Mouse (Mus musculus): ENCODE measurements around the gene F830045P16Rik.

F830045P16Rik gene

GRCm38 (mm10) chr2:129536377-129536776, at the start of gene F830045P16Rik:
TSS of gene F830045P16Rik (minus strand) at chr2:129536602.
- DNase-seq (ENCODE audit: low spot score), result no peak

- DNase-seq (ENCODE audit: low spot score), result no peak
These were observed 49.6 kb upstream of the F830045P16Rik start for GRCm38 (mm10) chr2:129585904-129586514.

GRCm38 (mm10) chr2:129584905-129585304, 48.5 kb upstream of the F830045P16Rik start:
- no peak for DNase-seq (ENCODE audit: low spot score)

- DNase-seq (ENCODE audit: low spot score), result no peak
These were observed 45.9 kb upstream of the F830045P16Rik start for GRCm38 (mm10) chr2:129582261-129582660.

GRCm38 (mm10) chr2:129581826-129582225, 45.4 kb upstream of the F830045P16Rik start:
- no peak for DNase-seq (ENCODE audit: low spot score)

DNA sequence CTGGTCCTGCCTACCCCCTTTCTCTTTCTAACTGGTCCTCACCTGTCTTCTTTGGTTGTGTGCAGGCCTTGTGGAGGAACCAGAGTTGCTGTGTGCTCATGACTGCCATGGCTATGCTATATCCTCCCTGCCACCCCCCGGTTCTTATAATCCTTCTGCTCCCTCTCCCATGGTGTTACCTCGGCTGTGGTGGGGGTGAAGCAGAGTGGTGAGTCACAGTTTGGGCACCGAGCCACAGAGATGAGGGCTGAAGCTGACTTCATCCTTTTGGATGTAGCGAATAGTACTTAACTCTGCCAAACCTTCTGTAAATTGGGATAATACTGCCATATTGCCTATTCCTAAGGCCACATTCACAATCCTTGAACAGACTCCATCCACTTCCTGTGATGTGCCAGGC, 44.3 kb upstream of the F830045P16Rik start:
- no peak for DNase-seq (ENCODE audit: low spot score)

GRCm38 (mm10) chr2:129576611-129577447, 40.4 kb upstream of the F830045P16Rik start:
- DNase-seq (ENCODE audit: low spot score), result no peak

DNA sequence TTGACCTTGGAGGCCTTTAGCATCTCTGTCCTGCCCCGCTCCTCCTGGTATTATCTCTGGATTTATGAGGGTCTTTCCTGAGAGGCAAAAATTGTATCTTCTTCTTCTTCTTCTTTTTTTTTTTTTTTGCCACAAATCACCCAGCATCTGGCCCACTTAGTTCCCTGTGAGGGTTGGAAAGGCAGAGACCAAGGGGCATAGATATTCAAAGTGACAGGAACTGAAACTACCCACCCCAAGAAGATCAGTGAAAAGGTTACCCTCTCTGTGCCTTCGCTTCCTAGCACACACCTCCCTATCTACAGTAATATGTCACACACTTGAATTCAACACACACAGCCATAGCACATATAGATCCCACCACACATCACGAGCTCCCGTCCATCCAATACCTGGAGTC, 38.7 kb upstream of the F830045P16Rik start:
- no peak for DNase-seq (ENCODE audit: low spot score)

- DNase-seq (ENCODE audit: low spot score), result peak; percentile 81
These were observed 38.1 kb upstream of the F830045P16Rik start for GRCm38 (mm10) chr2:129574395-129575046.

DNA sequence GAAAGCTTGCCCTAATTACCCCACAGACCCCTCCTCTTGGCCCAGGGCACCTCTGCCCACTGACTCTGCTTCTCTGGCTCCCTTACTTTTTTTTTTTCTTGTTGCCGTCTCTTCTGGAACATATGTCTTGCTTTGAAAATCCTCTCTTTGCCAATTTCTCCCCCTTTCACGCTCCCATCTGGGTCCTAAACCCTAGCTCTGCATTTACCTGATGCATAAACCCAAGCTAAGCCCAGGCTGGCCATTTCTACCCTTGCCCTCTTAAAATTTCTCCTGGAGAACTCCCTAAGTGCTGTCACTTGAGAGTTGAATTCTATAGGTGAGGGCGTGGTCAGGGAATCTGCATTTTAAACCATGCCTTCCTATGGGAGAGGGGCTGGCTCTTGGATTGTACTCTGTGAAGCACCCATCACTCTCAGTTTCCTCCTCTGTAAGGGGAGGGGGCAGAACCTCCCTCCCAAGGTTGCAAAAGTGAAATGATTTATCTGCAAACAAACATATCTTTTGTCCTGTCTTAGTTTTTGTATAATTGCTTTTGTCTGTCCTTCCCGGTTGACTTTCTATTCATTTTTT, 37.4 kb upstream of the F830045P16Rik start:
- DNase-seq (ENCODE audit: low spot score), result no peak

DNA sequence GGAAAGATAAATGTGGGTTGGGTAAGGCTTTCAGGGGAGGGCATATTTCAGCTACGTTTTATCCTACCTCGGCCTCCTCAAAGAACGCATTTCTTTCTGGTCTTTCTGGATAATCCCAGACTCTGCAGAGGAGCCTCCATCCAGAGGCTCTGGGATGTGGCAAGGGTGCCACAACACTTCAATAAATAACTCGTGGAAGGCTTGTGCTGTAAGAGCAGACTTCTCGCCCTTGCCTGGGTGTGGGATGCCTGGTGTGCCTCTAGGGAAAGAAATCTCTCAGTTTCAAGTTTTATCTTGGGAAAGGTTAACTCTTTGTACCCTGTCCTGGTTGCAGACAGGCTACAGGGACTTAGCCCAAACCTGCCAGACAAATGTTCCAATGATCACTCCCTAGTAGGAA, 33.2 kb upstream of the F830045P16Rik start:
- DNase-seq (ENCODE audit: low spot score), result no peak

GRCm38 (mm10) chr2:129569120-129569519, 32.7 kb upstream of the F830045P16Rik start:
- DNase-seq (ENCODE audit: low spot score), result no peak

DNA sequence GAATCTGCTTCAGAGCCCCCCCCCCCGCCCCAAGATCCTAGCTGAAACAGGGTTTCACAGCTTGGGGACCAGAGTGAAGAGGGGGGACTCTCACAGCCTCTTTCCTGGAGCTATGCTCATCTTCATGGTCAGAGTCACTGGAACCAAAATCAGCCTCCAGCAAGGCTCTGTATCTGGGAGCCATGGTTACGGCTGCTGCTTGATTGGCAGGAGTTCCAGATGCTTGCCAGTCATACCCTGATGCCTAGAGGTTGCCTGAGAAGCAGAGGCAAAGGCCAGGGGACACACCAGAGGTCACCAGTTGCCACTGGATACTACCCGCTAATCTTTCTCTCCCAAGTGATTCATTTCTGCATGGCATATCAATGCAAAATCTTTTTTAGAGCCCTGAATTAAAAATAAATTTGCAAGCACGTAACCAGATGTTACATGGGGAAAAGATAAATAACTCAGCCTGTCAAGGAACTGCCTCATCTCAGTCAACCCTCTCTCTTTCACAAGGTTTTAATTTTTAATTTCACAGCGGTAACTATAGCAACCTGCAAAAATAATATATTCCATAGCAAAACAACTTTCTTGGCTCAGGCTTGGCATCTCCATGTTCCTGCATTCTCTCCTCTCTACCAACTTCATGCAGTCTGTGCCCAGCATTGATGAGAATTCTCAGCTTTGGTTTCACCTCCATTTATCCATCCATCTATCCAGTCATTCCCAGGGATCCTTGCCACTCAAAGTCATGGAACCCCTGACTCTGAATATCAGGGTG, 27.7 kb upstream of the F830045P16Rik start:
- no peak for DNase-seq (ENCODE audit: low spot score)

DNA sequence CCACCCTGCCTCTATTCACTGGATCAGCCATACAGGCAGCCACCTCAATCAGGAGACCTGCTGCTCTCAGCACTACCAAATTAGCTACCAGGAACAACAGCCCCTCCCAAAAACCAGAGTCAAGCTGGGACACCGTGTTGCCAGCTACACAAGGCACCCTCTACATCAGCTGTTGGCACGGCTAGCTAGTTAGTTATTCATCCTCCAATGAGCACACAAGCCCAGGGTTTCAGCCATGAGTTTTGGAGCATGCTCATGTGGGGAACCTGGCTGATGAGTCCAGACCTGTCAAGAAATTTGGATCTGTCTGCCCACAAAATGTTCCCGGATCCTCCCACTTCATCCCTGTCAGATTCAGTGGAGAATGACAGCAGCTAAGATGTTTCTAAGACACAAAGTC, 25.4 kb upstream of the F830045P16Rik start:
- no peak for DNase-seq (ENCODE audit: low spot score)

DNA sequence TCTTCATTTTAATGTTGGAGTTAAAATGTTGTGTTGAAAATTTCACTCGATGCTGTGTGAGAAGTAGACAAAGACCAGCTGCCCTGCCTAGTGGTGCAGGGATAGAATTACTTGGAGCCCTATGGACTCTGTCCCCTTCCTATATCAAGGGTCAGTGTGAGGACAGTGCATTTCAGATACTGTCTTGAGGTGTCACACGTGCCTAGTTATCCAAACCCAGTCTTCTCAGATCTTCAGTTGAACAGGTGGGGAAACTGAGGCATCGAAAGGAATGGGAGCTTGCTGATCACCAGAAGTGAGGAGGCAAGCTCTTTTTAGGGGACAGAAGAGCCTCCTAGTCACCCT, 22.4 kb upstream of the F830045P16Rik start:
- no peak for DNase-seq (ENCODE audit: low spot score)

DNA sequence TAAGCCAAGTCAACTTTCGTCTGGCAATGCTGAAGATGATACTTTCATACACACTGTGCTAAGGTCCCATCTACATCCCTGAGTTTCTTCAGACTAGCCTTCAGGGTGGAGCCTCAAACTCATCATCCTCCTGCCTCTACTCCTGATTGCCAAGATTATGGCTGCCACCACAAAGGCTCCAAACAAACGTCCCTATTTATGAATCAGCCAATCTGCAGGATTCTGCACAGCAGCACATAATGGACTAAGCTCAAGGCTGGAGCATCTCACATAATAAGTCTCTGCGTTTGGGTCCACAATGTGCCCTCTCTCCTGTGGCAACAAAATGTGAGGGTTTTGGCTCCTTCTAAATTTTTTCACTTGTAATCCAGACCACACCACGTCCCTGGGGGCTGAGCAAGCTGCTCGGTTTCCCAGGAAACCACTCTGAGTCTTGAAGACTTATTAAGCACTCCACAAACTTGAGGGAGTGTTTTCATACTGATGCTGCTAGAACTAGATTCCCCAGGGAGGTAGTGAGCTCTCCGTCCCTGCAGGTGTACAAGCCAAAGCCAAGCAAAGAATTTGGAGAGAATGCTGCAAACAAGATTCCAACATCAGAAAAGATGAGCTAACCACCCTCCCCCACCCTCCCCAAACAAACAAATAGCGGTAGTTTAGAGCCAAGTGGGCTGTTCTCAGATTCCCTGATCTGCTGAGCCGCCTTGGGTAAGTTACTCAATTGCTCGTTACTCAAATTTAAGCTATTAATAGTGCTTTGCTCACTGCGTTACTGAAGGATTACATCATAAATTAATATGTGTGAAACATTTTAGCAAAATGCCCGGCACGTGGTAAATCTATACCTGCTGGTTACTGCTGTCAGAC, 21.8 kb upstream of the F830045P16Rik start:
- no peak for DNase-seq (ENCODE audit: low spot score)

- no peak for DNase-seq (ENCODE audit: low spot score)
These were observed 19.7 kb upstream of the F830045P16Rik start for GRCm38 (mm10) chr2:129556081-129556480.

GRCm38 (mm10) chr2:129550781-129551180, 14.4 kb upstream of the F830045P16Rik start:
- DNase-seq (ENCODE audit: low spot score), result no peak

DNA sequence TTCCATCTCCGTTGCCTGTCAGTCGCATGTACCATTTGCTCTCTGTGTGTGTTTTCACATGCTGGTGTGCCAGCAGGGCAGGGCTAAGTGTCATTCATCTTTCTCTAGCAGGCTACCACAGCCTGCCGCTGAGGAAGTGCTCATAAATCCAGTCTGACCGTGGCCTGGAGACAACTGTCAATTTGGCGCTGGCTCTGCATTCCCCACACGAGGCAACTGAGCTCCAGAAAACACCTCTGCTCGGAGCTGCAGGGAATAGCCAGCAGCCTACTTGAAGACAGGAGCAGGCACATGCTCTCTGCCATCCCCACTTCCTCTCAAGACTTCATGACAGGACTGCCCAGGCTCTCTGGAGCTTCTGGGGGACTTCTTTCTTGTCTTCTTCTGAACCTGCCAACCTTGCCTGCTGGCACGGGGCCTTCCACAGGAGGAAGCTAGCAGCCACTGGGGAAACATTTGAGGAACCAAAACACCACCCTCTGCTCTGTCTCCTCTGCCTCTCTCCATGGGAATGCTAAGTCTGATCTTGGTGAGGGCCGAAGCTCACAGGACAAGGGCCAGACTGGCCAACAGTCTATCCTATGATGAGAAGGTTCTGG, 13.2 kb upstream of the F830045P16Rik start:
- no peak for DNase-seq (ENCODE audit: low spot score)

DNA sequence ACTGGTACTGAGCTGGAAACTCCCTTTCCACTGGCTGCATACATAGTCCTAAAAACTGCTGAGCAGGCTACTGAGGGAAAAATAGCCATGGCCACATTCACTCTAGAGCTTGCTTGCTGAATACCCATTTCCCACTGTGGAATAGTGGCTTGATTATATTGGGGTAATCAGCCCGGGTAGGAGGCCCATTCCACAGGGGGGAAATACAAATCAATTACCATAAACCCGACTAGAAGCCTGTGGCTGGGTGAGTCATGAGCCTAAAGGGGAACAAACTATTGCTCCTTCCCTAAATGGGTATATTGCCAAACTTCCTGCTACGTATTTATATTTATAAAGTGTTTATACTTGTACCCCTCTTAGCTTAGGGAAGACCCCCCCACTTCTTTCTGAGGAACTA, 10.4 kb upstream of the F830045P16Rik start:
- no peak for DNase-seq (ENCODE audit: low spot score)

GRCm38 (mm10) chr2:129545596-129545995, 9.2 kb upstream of the F830045P16Rik start:
- no peak for DNase-seq (ENCODE audit: low spot score)

All from embryo, embryonic 10.5 days (tissue).